Mouse (Mus musculus): ENCODE measurements around the gene Spata17.

- TF ChIP-seq HCFC1 (IDR thresholded peaks at IDR 0.05; ENCODE audit: low read depth, low read length) (no peak), EP300 (IDR thresholded peaks at IDR 0.05; ENCODE audit: low read length) (no peak), CTCF (conservative IDR thresholded peaks at IDR 0.05 in 1 of 2, IDR thresholded peaks at IDR 0.05 in 1 of 2; ENCODE audit: low read depth in 2 of 2, low read length in 2 of 2) (no peak), MAFK (IDR thresholded peaks at IDR 0.05; ENCODE audit: insufficient replicate concordance, low read length) (no peak), PAX5 (IDR thresholded peaks at IDR 0.05; ENCODE audit: low read length) (no peak)
Measured at GRCm38 (mm10) chr1:187118108-187118507, 97.2 kb downstream of the Spata17 start.

All from CH12.LX (cell line).